Mouse (Mus musculus) heart, embryonic 13.5 days (tissue): Measurements from ENCODE around the gene Apopt1. TPM values are rescaled to one million over a fixed set of nuclear protein-coding genes. Genes with fewer than 3 reads are reported as not detected.
"Not testable (repeated sequence)": the region's sequence is repeated elsewhere in the genome, so short reads cannot be mapped to it uniquely, and the experiment has no call there.

Experiments used
- ATAC-seq: fragments of 200-750 bp; cut with Nextera tagmentation; 2 replicates; pipeline ENCODE4 v1.8.0; 2017; ENCODE audit warnings: moderate TSS enrichment; ENCODE audit not compliant: insufficient number of reproducible peaks, low FRiP score, low TSS enrichment; ENCODE audit errors: extremely low read depth
- H3K27ac ChIP-seq: fragments of 300-500 bp; sonication (generic); replicated peaks from 2 replicates; pipeline ENCODE4 v1.5.1; 2015; ENCODE audit warnings: moderate library complexity, mild to moderate bottlenecking, inconsistent platforms
- H3K27me3 ChIP-seq: fragments of 300-500 bp; sonication (generic); replicated peaks from 2 replicates; pipeline ENCODE4 v1.6.1; 2015; ENCODE audit warnings: mild to moderate bottlenecking, inconsistent platforms
- H3K36me3 ChIP-seq: fragments of 300-500 bp; sonication (generic); 2 replicates; pipeline ENCODE4 v1.6.1; 2015; ENCODE audit warnings: mild to moderate bottlenecking, inconsistent platforms
- H3K4me1 ChIP-seq: fragments of 300-500 bp; sonication (generic); 2 replicates; pipeline ENCODE4 v1.6.1; 2015; ENCODE audit warnings: inconsistent platforms
- H3K4me2 ChIP-seq: fragments of 300-500 bp; sonication (generic); 2 replicates; pipeline ENCODE4 v1.6.1; 2015; ENCODE audit warnings: inconsistent platforms, mild to moderate bottlenecking, moderate library complexity
- H3K4me3 ChIP-seq: fragments of 300-500 bp; sonication (generic); 2 replicates; pipeline ENCODE4 v1.5.1; 2015; ENCODE audit warnings: moderate library complexity, mild to moderate bottlenecking, inconsistent platforms
- H3K9ac ChIP-seq: fragments of 300-500 bp; sonication (generic); 2 replicates; pipeline ENCODE4 v1.6.1; 2015; ENCODE audit warnings: inconsistent platforms, mild to moderate bottlenecking, moderate library complexity
- H3K9me3 ChIP-seq: fragments of 300-500 bp; sonication (generic); 2 replicates; pipeline ENCODE4 v1.6.1; 2016; ENCODE audit warnings: inconsistent platforms
- WGBS: fragments of 180-500 bp; shearing (Covaris S2); methylation state at CpG from one replicate; pipeline ENCODE4 v1.1.7; 2015; ENCODE audit warnings: mixed read lengths; 5-methylcytosine and 5-hydroxymethylcytosine counted together
- polyA plus RNA-seq: library from polyadenylated mRNA; unstranded; fragments of >200 nt; fragmentation: Nextera tagmentation; extraction: Ambion mirVana; gene quantifications from 2 replicates; pipeline ENCODE4 v1.2.1, GENCODE M21; 2015

Gene Apopt1
- polyA plus RNA-seq, 1 experiment from 2014 or later: 41.0 TPM

- WGBS: 56% methylated on average over 5 of the region's 5 CpGs
- Histone ChIP-seq H3K27ac (no peak overlapping the region), H3K9ac (peak overlapping the region; percentile 66; the same call in 1 of the 2 replicates), H3K36me3 (peaks cover 21% of the 10 kb centered on the region), H3K9me3 (no peaks in the 10 kb centered on the region), H3K27me3 (no peaks in the 10 kb centered on the region), H3K4me3 (no peak overlapping the region), H3K4me1 (peaks cover 11% of the 10 kb centered on the region), H3K4me2 (0 out of 2 replicates have a peak overlapping the region, but pooled peaks have one; percentile 58)
- no peak for ATAC-seq
Measured at GRCm38 (mm10) chr12:111732921-111733320, 19.9 kb downstream of the Apopt1 start.

- peaks cover 11% of the 10 kb centered on the region for H3K4me1 ChIP-seq
- H3K27me3 ChIP-seq: no peaks in the 10 kb centered on the region
- H3K4me2 ChIP-seq: no peak overlapping the region
- 70% methylated on average over 3 of the region's 3 CpGs for WGBS
- H3K36me3 ChIP-seq: peaks cover 10% of the 10 kb centered on the region
- no peak overlapping the region for H3K4me3 ChIP-seq
- H3K9ac ChIP-seq: no peak overlapping the region
- no peaks in the 10 kb centered on the region for H3K9me3 ChIP-seq
- no peak overlapping the region for H3K27ac ChIP-seq
- no peak for ATAC-seq
Measured at GRCm38 (mm10) chr12:111734912-111735311, 21.9 kb downstream of the Apopt1 start.

GRCm38 (mm10) chr12:111736676-111737075 is 23.6 kb downstream of the Apopt1 start:
- not testable (repeated sequence) for H3K9me3 ChIP-seq, H3K27me3 ChIP-seq, H3K9ac ChIP-seq, H3K27ac ChIP-seq, H3K36me3 ChIP-seq, ATAC-seq, H3K4me2 ChIP-seq, H3K4me3 ChIP-seq
- peaks cover 21% of the 10 kb centered on the region for H3K4me1 ChIP-seq
- WGBS: 83% methylated on average over 8 of the region's 8 CpGs

- Histone ChIP-seq H3K27ac (no peak overlapping the region), H3K36me3 (no peaks in the 10 kb centered on the region), H3K27me3 (no peaks in the 10 kb centered on the region), H3K9me3 (no peaks in the 10 kb centered on the region), H3K4me3 (no peak overlapping the region), H3K4me2 (no peak overlapping the region), H3K4me1 (peaks cover 16% of the 10 kb centered on the region), H3K9ac (no peak overlapping the region)
- WGBS: 54% methylated on average over 9 of the region's 9 CpGs
- ATAC-seq: no peak
Measured at GRCm38 (mm10) chr12:111737370-111737769, 24.3 kb downstream of the Apopt1 start.

GRCm38 (mm10) chr12:111738754-111739153 is 25.7 kb downstream of the Apopt1 start:
- 16% methylated on average over 3 of the region's 3 CpGs for WGBS

GRCm38 (mm10) chr12:111741338-111741737 is 28.3 kb downstream of the Apopt1 start:
- ATAC-seq: no peak
- H3K27ac ChIP-seq: no peak overlapping the region
- H3K9me3 ChIP-seq: no peaks in the 10 kb centered on the region
- H3K27me3 ChIP-seq: no peaks in the 10 kb centered on the region
- WGBS: 55% methylated on average over 8 of the region's 8 CpGs
- no peak overlapping the region for H3K4me2 ChIP-seq
- H3K4me3 ChIP-seq: no peak overlapping the region
- peaks cover 36% of the 10 kb centered on the region for H3K4me1 ChIP-seq
- no peaks in the 10 kb centered on the region for H3K36me3 ChIP-seq
- H3K9ac ChIP-seq: no peak overlapping the region

More at GRCm38 (mm10) chr12:111738754-111739153, 25.7 kb downstream of the Apopt1 start:
- H3K4me3 ChIP-seq: no peak overlapping the region
- no peak overlapping the region for H3K27ac ChIP-seq
- no peak overlapping the region for H3K9ac ChIP-seq
- no peak for ATAC-seq
- H3K36me3 ChIP-seq: no peaks in the 10 kb centered on the region
- H3K4me2 ChIP-seq: no peak overlapping the region
- no peaks in the 10 kb centered on the region for H3K27me3 ChIP-seq
- H3K9me3 ChIP-seq: no peaks in the 10 kb centered on the region
- H3K4me1 ChIP-seq: peaks cover 15% of the 10 kb centered on the region

GRCm38 (mm10) chr12:111743419-111743818 is 30.4 kb downstream of the Apopt1 start:
- WGBS: 62% methylated on average over 2 of the region's 2 CpGs
- H3K9me3 ChIP-seq: no peaks in the 10 kb centered on the region
- no peak overlapping the region for H3K4me2 ChIP-seq
- H3K27me3 ChIP-seq: no peaks in the 10 kb centered on the region
- H3K27ac ChIP-seq: 0 out of 2 replicates have a peak overlapping the region, but pooled peaks have one; percentile 10
- ATAC-seq: no peak
- H3K4me3 ChIP-seq: no peak overlapping the region
- no peaks in the 10 kb centered on the region for H3K36me3 ChIP-seq
- H3K4me1 ChIP-seq: peaks cover 41% of the 10 kb centered on the region
- H3K9ac ChIP-seq: no peak overlapping the region

GRCm38 (mm10) chr12:111743981-111744423 is 30.9 kb downstream of the Apopt1 start:
- WGBS: 73% methylated on average over 11 of the region's 11 CpGs
- H3K36me3 ChIP-seq: no peaks in the 10 kb centered on the region
- no peak overlapping the region for H3K4me3 ChIP-seq
- 0 out of 2 replicates have a peak overlapping the region, but pooled peaks have one; percentile 10 for H3K27ac ChIP-seq
- peaks cover 41% of the 10 kb centered on the region for H3K4me1 ChIP-seq
- no peak overlapping the region for H3K9ac ChIP-seq
- no peaks in the 10 kb centered on the region for H3K9me3 ChIP-seq
- no peaks in the 10 kb centered on the region for H3K27me3 ChIP-seq
- no peak overlapping the region for H3K4me2 ChIP-seq
- ATAC-seq: no peak

GRCm38 (mm10) chr12:111745274-111745673 is 32.2 kb downstream of the Apopt1 start:
- WGBS: 79% methylated on average over 6 of the region's 6 CpGs
- no peak for ATAC-seq
- Histone ChIP-seq H3K4me1 (peaks cover 46% of the 10 kb centered on the region), H3K9me3 (no peaks in the 10 kb centered on the region), H3K27me3 (no peaks in the 10 kb centered on the region), H3K9ac (no peak overlapping the region), H3K4me3 (no peak overlapping the region), H3K27ac (peak overlapping the region; percentile 90), H3K36me3 (no peaks in the 10 kb centered on the region), H3K4me2 (no peak overlapping the region)

- Histone ChIP-seq H3K9me3 (no peaks in the 10 kb centered on the region), H3K4me2 (peak overlapping the region; percentile 50), H3K27me3 (no peaks in the 10 kb centered on the region), H3K4me3 (no peak overlapping the region), H3K27ac (peak overlapping the region; percentile 90), H3K9ac (peak overlapping the region; percentile 69), H3K4me1 (peaks cover 48% of the 10 kb centered on the region), H3K36me3 (no peaks in the 10 kb centered on the region)
- peak; percentile 64; the same call in 1 of the 2 replicates for ATAC-seq
- 30% methylated on average over 5 of the region's 5 CpGs for whole genome bisulfite sequencing
Measured at GRCm38 (mm10) chr12:111746091-111746490, 33.0 kb downstream of the Apopt1 start.

GRCm38 (mm10) chr12:111747421-111747820 is 34.4 kb downstream of the Apopt1 start:
- Histone ChIP-seq H3K9ac (no peak overlapping the region), H3K4me2 (no peak overlapping the region), H3K4me3 (no peak overlapping the region), H3K4me1 (peaks cover 42% of the 10 kb centered on the region), H3K36me3 (no peaks in the 10 kb centered on the region), H3K9me3 (no peaks in the 10 kb centered on the region), H3K27ac (no peak overlapping the region), H3K27me3 (no peaks in the 10 kb centered on the region)
- no peak for ATAC-seq
- WGBS: 74% methylated on average over 7 of the region's 7 CpGs

GRCm38 (mm10) chr12:111750739-111751138 is 37.7 kb downstream of the Apopt1 start:
- no peak for ATAC-seq
- H3K4me2 ChIP-seq: peak overlapping the region; percentile 36

More at GRCm38 (mm10) chr12:111750739-111751138, 37.7 kb downstream of the Apopt1 start:
- Histone ChIP-seq H3K4me3 (no peak overlapping the region), H3K27me3 (no peaks in the 10 kb centered on the region), H3K27ac (no peak overlapping the region), H3K4me1 (peaks cover 28% of the 10 kb centered on the region), H3K36me3 (no peaks in the 10 kb centered on the region), H3K9ac (no peak overlapping the region), H3K9me3 (no peaks in the 10 kb centered on the region)
- 81% methylated on average over 3 of the region's 3 CpGs for WGBS
